Mouse (Mus musculus) left cerebral cortex, postnatal 4 days (tissue): ENCODE measurements around the gene Pth2r. TPM values are rescaled to one million over a fixed set of nuclear protein-coding genes. Genes with fewer than 3 reads are reported as not detected.

ENCODE experiments used
- total RNA-seq, 2 experiments: library from RNA; stranded (reverse); gene quantifications; 2 replicates each; pipeline ENCODE4 v1.2.3; 2021

Gene Pth2r
- total RNA-seq, 2 experiments from 2014 or later: 2.6 to 2.9 TPM

Other genes starting within 250 kb of the Pth2r start
- gene Akr1cl, start 249.3 kb upstream of the Pth2r start, total RNA-seq: not detected
- not detected for gene Cryge, start 230.9 kb upstream of the Pth2r start, total RNA-seq
- not detected for gene Crygd, start 218.6 kb upstream of the Pth2r start, total RNA-seq
- not detected for gene Crygc, start 208.4 kb upstream of the Pth2r start, total RNA-seq
- not detected for gene Crygb, start 199.8 kb upstream of the Pth2r start, total RNA-seq
- gene Cryga, start 178.7 kb upstream of the Pth2r start, total RNA-seq: under 1 TPM in 1 of 2 experiments, not detected in 1; 0.97 TPM
- under 1 TPM in 1 of 2 experiments, not detected in 1; 0.52 TPM for gene Gm28845, start 162.5 kb upstream of the Pth2r start, total RNA-seq
- 1 to 10 TPM; 5.6 to 9.1 TPM for gene D630023F18Rik, start 158.8 kb upstream of the Pth2r start, total RNA-seq
- gene Idh1, start 95.6 kb upstream of the Pth2r start, total RNA-seq: 100 to 1,000 TPM; 322 to 358 TPM
- 10 to 100 TPM; 42.7 to 45.2 TPM for gene Pikfyve, start 95.4 kb upstream of the Pth2r start, total RNA-seq